Mouse (Mus musculus): ENCODE data around the gene Atp5e.

Gene Atp5e

GRCm38 (mm10) chr2:174415001-174415730 is 48.7 kb downstream of the Atp5e start:
- no peak for DNase-seq (ENCODE audit: low spot score)

GRCm38 (mm10) chr2:174413127-174413526 is 50.8 kb downstream of the Atp5e start:
- DNase-seq (ENCODE audit: low spot score): no peak

Data from testis, postnatal 14 days (tissue).